Mouse (Mus musculus) ES-E14 (cell line): ENCODE results near the gene Spesp1. TPM values are rescaled to one million over a fixed set of nuclear protein-coding genes. Genes with fewer than 3 reads are reported as not detected.

ENCODE experiments used
- DNase-seq: peaks from one replicate; pipeline ENCODE4 v3.0.0-alpha.2; 2013; ENCODE audit warnings: low read depth, low spot score
- H3K27ac ChIP-seq: 2 replicates; pipeline ENCODE4 v1.5.1; 2012; ENCODE audit warnings: low read depth, mild to moderate bottlenecking, low read length, moderate library complexity, mixed read lengths; ENCODE audit not compliant: poor library complexity, insufficient read depth, severe bottlenecking
- H3K36me3 ChIP-seq: 2 replicates; pipeline ENCODE4 v1.6.1; 2012; ENCODE audit warnings: mild to moderate bottlenecking, low read length, moderate library complexity, mixed read lengths; ENCODE audit not compliant: control insufficient read depth, poor library complexity, insufficient read depth, severe bottlenecking
- H3K4me1 ChIP-seq, 2 experiments: fragments of 150-350 bp in 1 of 2; sonication (generic) in 1 of 2; 2 replicates each; pipeline ENCODE4 v1.6.1; 2012; ENCODE audit warnings: low read length in 2 of 2, mild to moderate bottlenecking in 1 of 2, mixed read lengths in 1 of 2; ENCODE audit not compliant: control insufficient read depth in 2 of 2, insufficient read depth in 2 of 2, poor library complexity in 1 of 2
- H3K4me3 ChIP-seq, 2 experiments: fragments of 150-350 bp in 1 of 2; sonication (generic) in 1 of 2; 2 replicates each; pipeline ENCODE4 v1.5.1; 2012; ENCODE audit warnings: low read length in 2 of 2, low read depth in 1 of 2, mild to moderate bottlenecking in 1 of 2, mixed read lengths in 1 of 2; ENCODE audit not compliant: insufficient read depth in 1 of 2, poor library complexity in 1 of 2, severe bottlenecking in 1 of 2
- H3K9ac ChIP-seq: 2 replicates; pipeline ENCODE4 v1.6.1; 2012; ENCODE audit warnings: low read depth, mild to moderate bottlenecking, low read length, mixed read lengths; ENCODE audit not compliant: poor library complexity, insufficient read depth, severe bottlenecking
- H3K9me3 ChIP-seq: fragments of 150-350 bp; sonication (generic); 2 replicates; pipeline ENCODE4 v1.6.1; 2012; ENCODE audit warnings: low read depth, mild to moderate bottlenecking, low read length; ENCODE audit not compliant: control insufficient read depth, insufficient read depth
- CHD2 ChIP-seq: IDR thresholded peaks from 2 replicates; pipeline ENCODE4 v1.6.1; 2014; ENCODE audit warnings: mild to moderate bottlenecking, low read depth, low read length, inconsistent platforms
- HCFC1 ChIP-seq: IDR thresholded peaks from 2 replicates; pipeline ENCODE4 v1.6.1; 2012; ENCODE audit warnings: low read length, inconsistent platforms, borderline replicate concordance; ENCODE audit not compliant: insufficient read depth
- MAFK ChIP-seq: IDR thresholded peaks from 2 replicates; pipeline ENCODE4 v1.6.1; 2014; ENCODE audit warnings: mild to moderate bottlenecking, low read depth, low read length, inconsistent platforms; ENCODE audit not compliant: insufficient read depth
- ZC3H11A ChIP-seq: IDR thresholded peaks from 2 replicates; pipeline ENCODE4 v1.6.1; 2012; ENCODE audit warnings: low read depth, mild to moderate bottlenecking, inconsistent platforms, low read length, borderline replicate concordance
- ZNF384 ChIP-seq: IDR thresholded peaks from 2 replicates; pipeline ENCODE4 v1.6.1; 2012; ENCODE audit warnings: low read depth, low read length, inconsistent platforms
- in situ Hi-C, 2 experiments: fragments of 600-800 bp; cut with MboI; formaldehyde crosslinking; loops; one replicate each; pipeline ENCODE4 v1.15.1; 2025; ENCODE audit warnings: low sequenced_read_pairs in 2 of 2, inconsistent platforms in 1 of 2; ENCODE audit not compliant: unreplicated experiment in 2 of 2
- total RNA-seq: library from RNA; depleted of rRNA; stranded (reverse); fragments of 300-350 nt; gene quantifications from 2 replicates; pipeline ENCODE4 v1.2.3, GENCODE M21; 2012; rRNA removed

Gene Spesp1
- 2.1 and 2.5 TPM in 2 replicates for total RNA-seq

DNA sequence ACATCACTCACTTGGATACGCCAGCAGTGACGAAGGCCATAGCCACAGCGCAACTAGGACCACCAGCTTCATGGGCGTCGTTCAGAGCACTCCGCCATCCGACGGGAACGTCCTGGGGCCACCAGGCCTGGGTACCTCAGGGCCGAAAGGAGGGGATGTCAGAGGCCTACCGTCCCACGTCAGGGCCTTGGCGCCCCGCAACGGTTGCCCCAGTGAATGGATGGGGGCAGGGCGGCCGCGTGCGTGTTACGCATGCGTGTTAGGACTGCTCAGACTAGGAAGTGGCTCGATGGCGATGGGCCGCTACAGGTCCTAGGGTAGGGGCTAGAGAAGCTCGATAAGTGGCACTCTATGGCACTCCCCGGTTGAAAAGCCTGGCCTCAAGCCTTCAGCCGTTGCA, at the start of gene Spesp1:
Gene Spesp1, minus strand, starts transcription at position 218 of the 400 bp plus-strand sequence.
- no peak within 1 kb of the TSS for H3K27ac ChIP-seq
- no peaks in the 10 kb centered on the region for H3K36me3 ChIP-seq
- in situ Hi-C loops: loop anchor here in 1 of 2 experiments (10.0 kb wide), 1 partner anchor 273 kb away; no protein-coding TSS in a partner anchor
- H3K9me3 ChIP-seq: no peaks in the 10 kb centered on the region
- peak within 1 kb of the TSS; percentile 53 for H3K9ac ChIP-seq
- H3K4me3 ChIP-seq: peak within 1 kb of the TSS; percentile 23 to 45; a peak in 3 of 4 replicates
- no peak for DNase-seq
- TF ChIP-seq HCFC1 (no peak), ZNF384 (no peak), ZC3H11A (no peak), MAFK (no peak), CHD2 (no peak)
- H3K4me1 ChIP-seq: peaks cover 0 to 6% of the 10 kb centered on the region in 2 experiments; a peak in 1 of 4 replicates

GRCm38 (mm10) chr9:62325965-62326364, 44.0 kb upstream of the Spesp1 start:
- TF ChIP-seq ZC3H11A (no peak), CHD2 (no peak), MAFK (no peak), HCFC1 (no peak), ZNF384 (no peak)
- no peak for DNase-seq
- in situ Hi-C loops: no loop called here
- Histone ChIP-seq H3K9ac (no peak overlapping the region), H3K4me3 (no peak overlapping the region), H3K27ac (no peak overlapping the region), H3K4me1 (no peaks in the 10 kb centered on the region), H3K9me3 (no peaks in the 10 kb centered on the region), H3K36me3 (no peaks in the 10 kb centered on the region)

- Histone ChIP-seq H3K27ac (no peak overlapping the region), H3K9ac (no peak overlapping the region), H3K4me3 (no peak overlapping the region), H3K4me1 (no peaks in the 10 kb centered on the region), H3K36me3 (no peaks in the 10 kb centered on the region), H3K9me3 (no peaks in the 10 kb centered on the region)
- TF ChIP-seq HCFC1 (no peak), ZC3H11A (no peak), ZNF384 (no peak), MAFK (no peak), CHD2 (no peak)
- DNase-seq: no peak
- in situ Hi-C loops: no loop called here
Observed at GRCm38 (mm10) chr9:62323816-62324215, 41.8 kb upstream of the Spesp1 start.

GRCm38 (mm10) chr9:62318729-62319128, 36.7 kb upstream of the Spesp1 start:
- in situ Hi-C loops: no loop called here
- no peak overlapping the region for H3K4me3 ChIP-seq
- no peak for DNase-seq
- H3K36me3 ChIP-seq: no peaks in the 10 kb centered on the region
- H3K4me1 ChIP-seq: no peaks in the 10 kb centered on the region
- no peak overlapping the region for H3K9ac ChIP-seq
- no peak overlapping the region for H3K27ac ChIP-seq
- no peaks in the 10 kb centered on the region for H3K9me3 ChIP-seq
- TF ChIP-seq ZNF384 (no peak), CHD2 (no peak), MAFK (no peak), ZC3H11A (no peak), HCFC1 (no peak)

GRCm38 (mm10) chr9:62315556-62315955, 33.5 kb upstream of the Spesp1 start:
- Histone ChIP-seq H3K9me3 (no peaks in the 10 kb centered on the region), H3K36me3 (no peaks in the 10 kb centered on the region), H3K27ac (no peak overlapping the region), H3K9ac (no peak overlapping the region), H3K4me1 (no peaks in the 10 kb centered on the region), H3K4me3 (no peak overlapping the region)
- DNase-seq: no peak
- in situ Hi-C loops: no loop called here
- TF ChIP-seq MAFK (no peak), ZNF384 (no peak), CHD2 (no peak), HCFC1 (no peak), ZC3H11A (no peak)
